Mouse (Mus musculus) B cell, adult 2 months (primary cell): ENCODE data around the gene Spsb1.

Experiments
- DNase-seq, 2 experiments: peaks; one replicate each; pipeline ENCODE4 v3.0.0; 2022

The Spsb1 gene

DNA sequence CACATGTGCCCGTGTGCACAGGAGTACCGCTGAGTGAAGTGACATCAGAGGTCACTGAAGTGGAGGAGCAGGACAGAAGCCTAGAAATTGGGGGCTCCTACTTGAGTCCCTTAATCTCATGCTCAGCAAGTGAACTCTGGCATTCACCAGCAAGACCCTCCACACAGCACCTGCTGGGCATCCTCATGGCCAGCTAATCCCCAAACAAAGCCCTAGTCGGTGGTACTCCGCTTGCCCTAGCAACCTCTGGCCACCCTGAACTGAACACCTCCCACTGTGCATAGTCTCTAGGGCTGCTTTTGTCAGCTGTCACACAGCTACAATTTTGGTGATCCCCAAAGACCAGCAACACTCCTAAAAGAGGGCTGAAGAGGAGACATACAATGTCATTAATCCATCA is 44.3 kb downstream of the Spsb1 start:
- DNase-seq: no peak

DNA sequence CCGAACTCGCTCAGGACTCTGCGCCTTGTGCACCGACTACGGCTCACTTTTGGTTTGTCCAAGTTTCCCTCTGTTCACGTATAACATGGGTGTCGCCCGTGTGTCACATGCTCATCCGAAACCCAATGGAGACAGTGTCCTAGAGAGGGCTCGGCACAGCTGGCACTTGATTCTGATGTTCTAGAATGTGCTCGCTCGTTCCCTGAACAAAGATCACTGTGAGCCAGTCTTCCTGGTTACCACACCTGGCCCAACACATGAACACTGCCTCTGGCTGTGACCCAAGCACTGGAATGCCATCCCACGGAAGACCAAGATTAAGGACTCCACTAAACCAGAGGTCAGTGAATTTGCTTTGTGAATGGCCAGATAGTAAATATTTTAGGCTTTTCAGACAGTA is 45.3 kb downstream of the Spsb1 start:
- no peak for DNase-seq

DNA sequence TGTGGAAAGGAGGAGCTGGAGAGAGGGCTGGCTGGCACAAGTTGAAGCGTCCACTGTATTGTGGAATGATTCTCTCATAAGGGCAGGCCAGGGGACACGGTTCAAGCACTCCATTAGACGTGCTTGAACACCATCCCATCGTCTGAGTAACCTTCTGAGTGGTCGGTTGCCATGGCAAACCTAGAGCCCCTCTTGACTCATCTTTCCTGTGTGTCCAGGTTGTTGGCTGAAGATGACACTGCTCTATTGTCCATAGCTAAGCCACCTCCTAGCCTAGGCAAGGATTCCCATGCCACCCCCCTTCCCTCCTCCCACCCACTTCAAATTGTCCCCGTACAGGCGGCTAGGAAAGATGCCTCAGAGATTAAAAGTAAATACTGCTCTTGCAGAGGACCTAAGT is 45.9 kb downstream of the Spsb1 start:
- no peak for DNase-seq

DNA sequence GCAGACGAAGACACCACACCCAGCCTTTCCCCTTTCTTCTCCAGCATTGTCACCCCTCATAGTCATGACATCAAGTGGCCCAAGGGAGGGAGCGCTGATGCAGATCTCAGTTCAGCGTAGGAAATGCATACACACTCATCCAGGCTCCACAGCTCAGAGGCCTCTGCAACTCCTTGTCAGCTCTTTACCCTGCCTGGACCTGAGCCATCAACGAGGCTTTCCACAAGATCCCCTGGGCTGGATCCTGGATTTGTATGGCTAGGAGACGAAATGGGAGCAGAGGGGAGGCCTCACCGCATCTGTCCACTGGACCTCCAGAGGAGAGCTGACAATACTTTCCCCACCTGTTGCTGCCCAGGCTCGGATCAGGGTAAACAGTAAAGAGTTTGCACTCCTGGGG is 47.2 kb downstream of the Spsb1 start:
- no peak for DNase-seq

DNA sequence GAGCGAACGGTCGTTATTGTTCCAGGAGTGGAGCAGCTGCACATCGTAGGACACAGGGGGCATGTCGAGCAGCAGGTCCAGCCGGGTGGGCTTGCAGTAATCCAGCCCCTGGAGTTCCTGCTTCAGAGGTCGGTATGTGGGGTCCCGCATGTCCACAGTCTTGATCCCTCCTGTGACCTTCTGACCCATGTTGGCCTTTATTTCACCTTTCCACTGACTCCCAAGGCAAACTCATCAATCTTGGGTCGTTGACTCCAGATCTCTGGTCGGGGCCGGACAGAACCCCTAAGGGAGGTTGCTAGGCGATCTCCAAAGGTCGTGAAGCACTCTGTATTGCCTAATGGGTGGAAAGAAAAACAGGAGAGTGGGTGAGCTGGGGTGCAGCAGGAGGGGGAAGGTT is 47.9 kb downstream of the Spsb1 start:
- no peak for DNase-seq

DNA sequence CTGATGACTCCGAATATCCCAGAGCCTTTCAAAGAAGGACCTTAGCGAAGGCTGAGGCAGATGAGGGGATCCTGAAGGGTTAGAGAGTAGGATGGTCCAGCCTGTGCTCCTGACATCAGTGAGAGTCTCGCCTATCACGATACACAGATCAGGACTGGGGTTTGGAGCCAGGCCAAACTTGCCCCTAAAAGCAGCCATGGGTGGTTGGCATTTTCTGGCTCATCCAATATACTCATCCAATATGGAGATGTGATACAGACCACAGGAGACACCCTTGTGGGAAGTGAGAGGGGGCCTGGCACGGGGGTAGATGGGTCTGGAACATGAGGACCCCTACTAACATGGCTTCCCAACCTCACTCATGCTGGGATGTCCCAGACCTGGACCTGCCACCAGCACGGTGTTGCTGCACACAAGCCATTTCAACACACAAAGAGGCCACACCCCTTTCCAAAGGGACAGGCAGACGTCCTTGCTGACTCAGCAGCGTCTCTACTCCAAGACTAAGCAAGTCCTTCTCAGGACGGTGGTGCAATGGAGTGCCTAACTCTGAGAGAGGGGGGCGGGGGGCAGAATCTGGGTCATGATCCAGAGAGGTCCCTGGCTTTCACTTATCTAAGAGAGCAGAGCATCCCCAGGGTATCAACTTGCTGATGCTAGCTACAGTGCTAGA is 49.4 kb downstream of the Spsb1 start:
- no peak for DNase-seq

DNA sequence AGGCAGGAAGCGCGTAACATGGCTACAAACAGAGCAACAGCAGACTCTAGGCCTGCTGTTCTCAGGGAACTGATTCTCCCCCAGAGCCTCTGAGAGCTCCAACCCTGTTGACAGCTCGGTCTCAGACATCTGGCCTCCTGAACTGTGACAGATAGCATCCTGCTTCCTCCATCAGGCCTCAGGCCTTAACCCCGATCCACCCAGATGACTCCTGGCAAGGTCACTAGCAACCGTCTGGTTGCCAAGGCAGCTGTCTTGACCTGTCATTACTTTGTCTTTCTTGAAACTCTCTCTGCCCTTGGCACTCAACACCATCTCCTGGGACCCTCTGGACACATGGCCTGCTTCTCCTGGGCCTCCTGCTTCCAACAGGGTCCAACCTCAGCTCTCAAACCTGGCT is 51.8 kb downstream of the Spsb1 start:
- no peak for DNase-seq

DNA sequence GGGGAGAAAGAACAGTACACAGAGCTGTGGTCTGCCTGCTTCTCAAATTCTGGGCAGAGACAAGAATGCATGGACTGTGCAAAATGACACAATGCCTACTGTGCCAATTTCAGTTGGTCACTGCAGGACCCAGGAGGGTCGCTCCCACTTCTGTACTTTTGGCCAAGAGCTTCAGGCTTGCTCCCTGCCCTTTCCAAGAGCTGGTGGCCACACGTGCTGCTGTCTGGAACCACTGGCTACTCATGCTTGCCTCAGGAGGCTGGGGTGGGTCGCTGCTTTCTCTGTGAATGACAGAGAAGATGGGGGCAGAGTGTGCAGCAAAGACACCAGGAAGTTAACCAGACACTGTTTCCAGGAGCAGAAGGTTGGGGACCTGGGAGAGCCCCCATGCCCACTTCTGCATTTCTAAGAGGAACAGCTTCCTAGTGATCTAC is 53.5 kb downstream of the Spsb1 start:
- no peak for DNase-seq

DNA sequence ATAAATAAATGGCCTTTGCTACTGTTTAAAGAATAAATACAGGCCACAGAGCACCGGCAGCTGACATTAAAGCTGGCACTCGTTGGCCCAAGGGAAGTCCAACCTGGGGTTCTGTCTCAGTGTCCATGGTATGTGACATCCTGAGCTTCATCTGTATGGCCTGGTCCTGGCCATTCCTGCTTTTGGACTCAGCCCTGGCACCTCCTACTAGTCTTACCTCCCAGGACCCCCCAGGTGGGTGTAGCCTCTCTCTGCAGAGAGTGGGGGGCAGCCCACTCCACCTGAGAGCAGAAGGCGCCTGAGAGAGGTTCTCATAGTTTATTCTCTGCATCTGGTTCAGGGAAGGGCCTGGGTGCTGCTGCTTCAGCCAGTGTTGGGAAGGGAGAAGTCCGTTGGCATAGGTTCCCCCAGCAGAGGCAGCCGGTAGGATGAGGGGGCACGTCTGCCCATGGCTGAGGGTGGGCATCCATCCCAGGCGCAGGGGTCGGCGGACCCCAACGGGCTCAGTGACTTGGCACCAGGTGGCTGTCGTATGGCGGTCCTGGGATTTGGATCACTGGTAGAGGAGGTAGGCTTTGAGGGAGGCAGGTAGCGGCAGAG is 57.1 kb downstream of the Spsb1 start:
- DNase-seq: no peak

DNA sequence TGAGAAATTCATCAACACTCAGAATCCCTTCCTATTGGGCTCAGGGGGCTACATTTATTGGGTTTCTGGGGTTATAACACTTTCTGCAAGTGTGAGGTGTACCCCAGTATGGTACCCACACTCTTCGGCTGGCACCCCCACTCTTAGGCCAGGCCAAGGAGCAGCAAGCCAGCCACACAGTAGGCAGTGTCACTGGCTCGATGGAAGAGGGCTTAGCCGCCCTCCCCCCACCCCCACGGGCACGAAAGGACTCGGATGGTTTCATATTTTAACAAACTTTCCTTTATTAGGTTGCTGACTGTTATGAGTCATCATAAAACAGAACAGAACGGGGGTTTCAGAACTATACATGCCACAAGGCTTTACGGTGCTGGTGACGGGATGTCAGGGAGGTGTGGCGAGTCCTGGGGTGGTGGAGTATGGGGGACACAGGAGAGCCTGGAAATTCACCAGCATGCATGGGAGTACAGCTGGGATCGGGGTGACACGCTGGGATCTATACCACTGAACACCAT is 58.8 kb downstream of the Spsb1 start:
- no peak for DNase-seq

DNA sequence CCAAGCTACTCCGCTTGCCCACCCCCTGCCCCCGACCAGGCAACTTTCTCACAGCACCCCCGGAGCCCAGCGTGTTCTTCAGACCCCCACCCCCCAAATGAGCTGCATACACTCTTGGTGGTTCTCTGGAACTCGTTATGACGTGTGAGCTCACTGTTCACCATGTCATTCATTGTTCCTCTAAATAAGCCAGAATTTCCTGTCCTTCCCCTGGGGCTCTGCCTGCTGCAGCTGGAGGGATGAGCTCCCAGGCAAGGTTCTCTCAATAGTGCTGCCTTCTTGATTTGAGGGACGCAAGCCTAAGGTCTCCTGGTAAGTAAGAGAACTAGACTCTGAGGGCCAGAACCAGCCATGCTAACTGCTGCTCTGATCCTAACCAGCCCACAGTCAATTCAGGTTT is 59.6 kb downstream of the Spsb1 start:
- no peak for DNase-seq

DNA sequence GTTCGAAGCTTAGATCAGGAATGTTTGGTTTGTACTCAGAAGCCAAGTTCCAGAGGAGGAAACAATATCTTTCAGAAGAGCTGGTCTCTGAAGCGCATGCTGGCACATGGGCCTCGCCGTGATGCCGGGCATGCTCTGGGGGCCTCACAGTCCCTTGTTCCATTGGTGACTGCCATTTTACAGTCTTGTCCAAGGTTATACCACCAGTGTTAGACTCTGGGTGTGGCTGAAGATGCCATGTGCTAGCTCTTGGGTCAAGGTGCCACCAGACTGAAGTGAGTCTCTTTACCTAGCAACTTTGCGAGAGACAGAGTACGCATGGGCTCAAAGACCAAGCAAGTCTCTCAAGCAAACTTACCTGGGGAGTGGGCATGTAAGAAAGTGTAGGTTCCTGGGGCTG is 60.5 kb downstream of the Spsb1 start:
- DNase-seq: no peak

DNA sequence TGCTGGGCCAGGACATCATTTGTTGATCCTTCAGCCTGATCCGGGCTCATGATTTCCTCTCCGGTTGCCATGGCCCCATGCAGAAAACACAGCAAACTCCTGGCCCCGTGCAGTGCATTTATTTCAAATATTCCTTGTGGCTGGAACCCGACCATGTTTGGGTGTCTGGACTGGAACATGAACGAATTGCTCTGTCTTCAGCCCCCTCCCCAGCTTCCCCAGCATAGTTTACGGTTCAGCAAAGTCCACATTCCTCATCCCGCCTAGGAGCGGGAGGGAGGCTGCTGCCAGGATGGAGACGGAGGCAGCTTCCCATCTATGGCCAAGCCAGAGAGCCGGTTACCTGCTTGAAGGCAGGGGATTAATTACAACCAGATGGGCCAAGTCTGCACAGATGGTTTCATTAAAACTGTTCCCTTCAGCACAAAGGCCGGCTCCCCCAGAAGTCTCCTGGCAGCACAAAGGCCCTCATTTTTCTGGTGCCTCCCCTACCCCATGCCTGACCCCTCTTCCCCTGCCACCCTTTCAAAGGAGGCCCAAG is 61.2 kb downstream of the Spsb1 start:
- DNase-seq: no peak

DNA sequence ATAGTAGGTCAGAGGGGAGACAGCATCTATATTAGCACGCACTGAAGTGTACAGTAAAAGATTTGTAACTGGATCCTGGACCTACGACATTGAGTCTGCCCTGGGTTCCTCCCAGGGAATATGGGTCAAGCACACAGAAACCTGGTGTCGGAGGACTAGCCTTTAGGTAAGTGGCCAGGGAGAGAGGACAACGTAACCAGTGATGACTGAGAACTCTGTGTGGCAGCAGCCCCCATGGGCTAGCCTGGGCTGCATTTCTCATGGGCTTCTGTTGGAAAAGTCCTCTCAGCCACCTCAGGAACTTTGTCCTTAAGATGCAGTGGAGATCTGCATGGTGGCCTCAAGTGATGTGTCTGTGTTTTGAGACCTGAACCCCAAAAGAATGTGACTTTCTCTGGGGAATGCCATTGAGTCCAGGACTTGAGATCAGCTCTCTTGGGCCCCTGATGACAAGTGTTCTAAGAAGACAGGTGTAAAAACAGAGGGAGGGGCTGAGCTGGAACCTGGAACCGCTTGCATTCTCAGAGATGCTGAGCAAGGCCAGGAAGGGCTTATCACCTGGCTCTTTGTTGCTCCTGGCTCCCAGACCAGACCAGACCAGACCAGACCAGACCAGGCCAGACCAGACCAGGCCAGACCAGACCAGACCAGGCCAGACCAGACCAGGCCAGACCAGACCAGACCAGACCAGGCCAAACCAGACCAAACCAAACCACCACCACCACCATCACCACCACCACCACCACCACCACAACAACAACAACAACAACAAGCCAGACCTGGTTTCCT is 63.5 kb downstream of the Spsb1 start:
- DNase-seq: no peak

DNA sequence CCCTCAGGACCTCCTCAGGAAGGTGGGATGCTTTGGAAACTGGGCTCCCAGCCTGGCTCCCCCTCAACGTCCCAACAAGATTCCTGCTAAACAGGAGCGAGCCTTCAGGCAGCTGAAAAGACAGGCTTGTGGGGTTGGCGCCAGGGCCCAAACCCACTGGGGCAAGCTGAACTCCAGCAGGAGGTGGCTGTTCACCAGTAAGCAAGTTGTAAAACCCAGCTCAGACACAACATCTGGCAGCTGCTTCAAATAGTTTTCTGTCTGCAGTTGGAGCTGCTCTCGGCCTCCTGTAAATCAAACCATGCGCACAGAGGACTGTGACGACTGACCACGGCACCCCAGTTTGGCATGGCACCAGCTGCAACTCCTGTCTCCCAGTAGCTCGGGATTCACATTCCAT is 64.3 kb downstream of the Spsb1 start:
- no peak for DNase-seq

DNA sequence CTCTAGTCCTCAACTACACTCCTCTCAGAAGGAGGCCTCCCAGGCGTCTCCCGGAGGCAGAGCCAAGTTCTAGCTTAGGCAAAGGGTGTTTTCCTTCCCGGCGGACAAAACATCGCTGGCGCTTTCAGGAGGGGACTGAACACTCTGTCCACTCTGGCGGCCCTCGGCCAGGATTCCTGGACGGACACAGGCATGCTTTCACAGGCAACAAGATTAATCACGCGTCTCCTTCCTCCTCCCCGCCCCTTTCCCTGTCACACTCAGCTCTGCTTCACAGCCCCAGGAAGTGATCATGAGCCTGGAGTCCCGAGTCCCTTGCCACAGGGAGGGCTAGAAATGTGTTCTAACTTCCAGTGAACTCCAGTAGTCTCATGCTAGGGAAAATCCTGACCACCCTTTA is 65.0 kb downstream of the Spsb1 start:
- DNase-seq: peak in 1 of 2 experiments; percentile 9

DNA sequence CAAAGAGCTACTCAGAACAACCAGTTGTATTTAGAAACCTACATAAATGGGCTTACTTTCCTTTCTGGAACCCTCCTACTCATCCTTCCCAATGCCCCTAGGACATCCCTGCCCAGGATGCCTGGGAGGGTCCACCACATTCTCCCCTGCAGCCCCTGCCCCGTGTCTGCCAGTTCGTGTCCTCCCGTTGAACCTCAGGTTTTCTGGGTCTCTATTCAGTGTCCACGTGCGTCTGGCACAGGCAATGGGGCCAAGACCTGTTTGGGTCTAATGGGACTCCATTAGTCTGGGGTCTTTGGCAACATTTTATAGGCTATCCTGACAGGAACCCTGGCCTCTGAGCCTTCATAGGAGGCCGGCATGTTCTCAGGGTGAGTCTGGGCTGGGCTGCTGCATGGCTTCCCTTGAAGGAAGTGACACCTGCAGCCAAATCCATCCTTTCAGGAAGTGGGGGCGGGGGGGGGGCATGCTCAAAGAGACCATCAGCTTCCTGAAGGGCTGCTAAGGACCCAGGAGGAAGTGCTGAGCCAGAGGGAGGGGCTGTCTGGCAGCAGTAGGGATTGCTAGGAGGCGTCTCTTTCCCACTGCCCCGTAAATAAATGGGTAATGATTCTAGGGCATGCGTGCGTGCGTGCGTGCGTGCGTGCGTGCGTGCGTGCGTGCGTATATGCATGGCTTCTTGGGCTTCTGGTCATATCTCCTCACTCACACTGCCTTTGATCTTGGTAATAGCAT is 65.9 kb downstream of the Spsb1 start:
- DNase-seq: peak; percentile 17 to 20

DNA sequence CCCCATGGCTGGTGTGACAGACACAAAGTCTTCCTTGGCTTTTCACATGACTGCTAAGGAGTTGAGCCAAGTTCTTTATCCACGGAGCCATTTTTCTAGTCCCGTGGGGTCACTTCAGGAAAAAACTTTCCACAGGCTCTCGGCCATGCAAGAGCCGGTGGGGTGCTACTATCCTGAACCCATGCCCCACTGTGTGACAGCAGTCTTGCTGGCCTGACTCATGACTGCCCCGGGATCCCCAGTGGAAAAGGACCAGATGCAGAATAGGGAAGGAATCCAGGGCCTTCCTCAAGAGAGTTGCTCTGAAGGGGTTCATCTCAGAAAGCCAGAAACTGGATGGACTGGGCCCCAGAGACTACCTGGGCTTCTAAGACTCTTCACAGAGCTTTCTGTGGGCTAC is 66.7 kb downstream of the Spsb1 start:
- DNase-seq: no peak

DNA sequence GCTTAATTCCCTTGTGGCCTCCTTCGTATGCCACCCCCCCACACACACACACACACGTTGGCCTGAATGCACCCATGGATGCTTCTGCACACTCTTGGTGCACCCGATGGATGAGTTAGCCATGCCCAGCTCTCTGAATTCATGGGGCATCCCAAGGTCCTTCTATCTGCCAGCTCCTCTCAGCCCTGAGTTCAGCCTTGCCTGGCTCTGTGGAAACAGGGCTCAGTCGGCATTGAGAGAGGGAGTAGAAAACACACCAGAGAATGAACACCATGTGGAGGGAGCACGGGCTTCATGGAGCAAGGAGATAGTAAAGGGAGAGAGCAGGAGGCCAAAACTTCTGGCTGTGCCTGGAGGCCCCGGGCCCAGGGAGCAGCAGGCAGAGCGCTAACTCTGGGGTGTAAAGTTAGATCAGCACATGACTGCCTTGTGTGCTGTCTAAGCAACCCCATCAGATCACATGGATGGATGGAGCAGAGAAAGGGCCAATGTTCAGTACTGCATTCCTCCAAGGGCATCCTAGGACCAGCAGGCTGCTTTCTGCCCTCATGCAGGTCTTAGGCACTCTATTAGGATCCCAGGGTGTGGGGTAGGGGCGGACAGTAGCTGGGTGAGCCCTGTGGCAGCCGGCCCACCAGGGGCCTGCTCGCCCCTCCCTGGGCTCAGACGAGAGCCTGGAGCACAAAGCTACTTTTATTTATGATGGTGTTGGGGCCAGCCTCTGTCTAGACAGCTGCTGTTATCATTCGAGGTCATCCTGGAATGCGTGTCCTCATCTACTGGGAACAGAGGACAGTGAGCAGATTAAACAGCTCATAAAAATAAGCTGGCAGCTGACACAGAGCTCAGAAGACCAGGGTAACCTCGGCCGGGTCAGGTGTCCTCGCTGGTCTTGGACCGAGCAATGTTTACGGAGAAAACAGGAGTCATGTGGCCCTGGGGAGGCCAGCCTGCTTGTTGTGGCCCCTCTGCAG is 68.3 kb downstream of the Spsb1 start:
- DNase-seq: no peak

DNA sequence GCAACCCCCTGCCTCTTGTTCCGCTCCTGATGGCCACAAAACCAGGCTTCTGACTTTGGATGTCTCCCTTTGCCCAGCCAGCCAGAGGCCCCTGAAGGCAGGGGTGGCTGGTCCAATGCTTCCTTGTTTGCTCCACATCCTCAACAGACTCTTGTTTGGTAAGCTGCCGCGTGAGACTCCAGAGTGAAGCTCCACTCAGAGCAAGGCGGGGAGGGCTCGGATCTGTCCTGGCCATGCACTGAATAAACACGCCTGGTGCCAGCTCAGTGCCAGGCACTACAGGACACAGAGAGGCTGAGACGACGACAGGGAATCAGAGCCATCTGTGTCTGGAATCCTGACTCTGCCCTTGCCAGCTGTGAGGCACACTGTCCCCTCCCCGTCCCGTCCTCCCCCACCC is 70.9 kb downstream of the Spsb1 start:
- DNase-seq: no peak

DNA sequence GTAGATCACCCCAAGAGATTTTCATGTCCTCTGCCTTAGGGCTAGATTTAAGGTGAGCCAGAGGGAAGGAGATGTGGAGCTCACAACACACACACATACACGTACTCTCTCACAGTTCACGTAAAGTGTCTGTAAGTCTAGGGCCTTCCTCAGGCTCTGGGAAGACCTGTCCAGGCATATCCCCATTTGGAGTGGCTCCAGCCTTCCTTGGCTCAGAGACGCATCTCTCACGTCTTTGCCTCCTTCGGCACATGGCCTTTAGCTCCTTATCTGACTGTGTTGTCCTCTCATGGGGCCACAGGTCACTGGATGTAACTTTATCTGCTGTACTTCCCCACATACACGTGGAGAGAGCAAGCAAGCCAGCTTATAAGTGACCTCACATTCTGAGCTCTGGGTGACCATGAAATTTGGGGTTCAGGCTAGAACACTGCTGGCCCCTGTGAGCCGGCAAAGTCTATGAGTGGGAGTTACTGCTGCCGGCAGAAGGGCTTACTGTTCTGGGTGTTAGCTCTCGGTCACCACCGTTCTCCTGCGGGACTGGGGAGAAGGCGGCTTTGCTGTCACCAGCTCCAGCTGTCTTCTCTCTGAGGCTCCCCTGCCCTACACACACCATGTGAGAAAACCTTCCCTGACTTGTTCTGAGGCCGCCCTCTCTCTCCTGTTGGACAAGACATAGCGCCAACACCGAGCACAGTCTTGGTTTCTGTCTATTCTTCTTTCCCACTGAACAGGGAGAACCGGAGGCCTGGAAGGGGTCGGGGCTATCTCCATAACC is 72.5 kb downstream of the Spsb1 start:
- DNase-seq: no peak
